Mouse (Mus musculus) activated CD4-positive, CD25-positive, alpha-beta regulatory T cell (primary cell): ENCODE data around the gene Tmem132a. TPM values are rescaled to one million over a fixed set of nuclear protein-coding genes. Genes with fewer than 3 reads are reported as not detected.

Source experiments
- polyA plus RNA-seq, 2 experiments: library from polyadenylated mRNA; unstranded; fragments of 100-300 nt; shearing (Covaris generic); gene quantifications; one replicate each; pipeline ENCODE4 v1.2.1; 2017

The Tmem132a gene
- polyA plus RNA-seq = 1 to 10 TPM in 1 of 2 experiments, under 1 TPM in 1; 0.15 to 1.2 TPM

DNA sequence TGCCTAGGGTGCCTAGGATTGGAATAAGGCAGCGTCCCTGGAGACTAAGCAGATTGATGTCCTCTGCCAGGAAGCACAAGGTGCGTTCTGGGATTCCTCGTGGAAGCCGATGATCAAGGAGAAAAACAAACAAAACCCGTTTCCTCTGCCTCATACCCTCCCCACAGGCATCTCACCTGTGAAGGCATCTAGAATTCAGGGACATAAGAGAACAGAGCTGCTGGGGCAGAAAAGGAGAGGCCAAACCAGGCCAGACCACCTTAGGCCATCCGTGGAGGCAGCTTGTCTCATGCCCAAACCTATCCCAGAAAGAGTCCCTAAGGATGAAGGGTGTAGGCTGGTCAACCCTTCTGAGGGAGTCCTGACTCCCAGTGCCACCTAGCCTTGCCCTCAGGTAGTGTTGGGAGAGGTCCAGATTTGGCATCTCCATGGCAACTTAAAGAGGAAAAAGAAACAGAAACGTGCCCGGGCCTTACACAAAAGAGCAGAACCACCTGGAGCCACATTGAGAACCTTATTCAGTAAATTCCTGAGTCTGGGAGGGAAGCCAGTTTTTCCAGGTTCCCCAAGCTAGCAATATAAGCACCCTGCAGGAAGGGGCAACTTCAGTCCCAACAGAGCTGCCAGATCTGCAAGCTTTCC, at the start of gene Tmem132a:
Gene Tmem132a (minus strand): TSS at position 55 of the 642 bp plus-strand sequence.

DNA sequence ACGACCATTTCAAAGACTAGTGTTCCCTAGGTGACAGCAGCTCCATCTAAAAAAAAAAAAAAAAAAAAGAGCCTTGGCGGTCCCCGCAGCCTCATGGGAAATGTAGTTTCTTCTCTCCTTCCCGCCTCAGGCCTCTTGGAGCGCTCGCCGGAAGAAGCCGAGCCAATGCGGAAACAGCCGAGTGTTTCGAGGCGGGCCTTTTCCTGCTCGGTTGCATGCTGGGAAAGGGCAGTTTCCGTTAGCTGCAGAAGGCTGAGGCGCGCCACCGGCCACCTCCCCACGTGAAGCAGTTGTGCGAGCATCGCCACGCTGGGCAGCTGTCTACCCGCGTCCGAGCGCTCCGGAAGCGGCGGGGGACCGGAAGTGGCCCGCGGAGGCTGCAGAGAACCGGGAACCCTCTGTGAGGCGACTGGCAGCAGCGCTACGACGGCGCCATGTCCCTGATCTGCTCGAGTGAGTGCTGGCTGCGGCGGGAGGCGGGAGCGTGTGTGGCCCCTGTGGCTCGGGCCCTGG, 25.3 kb upstream of the Tmem132a start, which contains the start of gene Prpf19:
Gene Prpf19 (plus strand): TSS at position 216 of the 513 bp plus-strand sequence.

DNA sequence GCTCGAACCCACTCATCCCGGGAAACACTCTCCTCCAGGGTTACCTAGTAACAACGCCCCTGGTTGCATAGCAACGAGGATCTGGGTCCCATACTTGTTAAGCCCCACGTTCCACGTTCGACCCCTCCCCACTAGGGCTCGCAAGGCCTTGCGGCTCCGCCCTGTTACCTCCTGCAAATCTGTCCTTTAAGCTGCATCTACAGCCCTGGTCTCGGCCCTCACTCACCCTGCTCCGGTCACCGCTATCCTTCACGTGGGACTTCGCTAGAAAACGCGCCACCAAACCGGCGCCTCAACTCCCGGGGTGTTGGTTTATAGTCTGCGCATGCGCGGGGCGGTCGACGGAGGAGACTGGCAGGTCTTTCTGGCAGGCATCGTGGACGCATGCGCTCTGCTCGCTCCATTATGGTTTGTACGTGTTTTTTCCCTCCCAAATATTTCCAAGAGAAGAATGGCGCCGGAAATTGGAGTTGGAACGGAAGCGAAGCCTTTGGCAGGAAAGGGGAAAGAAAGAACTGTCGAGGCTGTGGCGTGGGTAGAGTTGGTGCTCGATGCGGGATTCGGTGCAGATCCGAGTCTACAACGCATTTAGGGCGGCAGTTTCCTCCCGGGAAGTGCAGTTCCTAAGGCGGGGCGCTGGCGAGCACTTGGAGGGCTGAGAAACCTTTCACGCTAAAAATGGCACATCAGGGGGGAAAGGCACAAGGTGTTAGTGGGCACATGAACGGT, 11.8 kb upstream of the Tmem132a start, which contains the start of gene Tmem109:
Gene Tmem109 (minus strand): TSS at position 576 of the 729 bp plus-strand sequence.

DNA sequence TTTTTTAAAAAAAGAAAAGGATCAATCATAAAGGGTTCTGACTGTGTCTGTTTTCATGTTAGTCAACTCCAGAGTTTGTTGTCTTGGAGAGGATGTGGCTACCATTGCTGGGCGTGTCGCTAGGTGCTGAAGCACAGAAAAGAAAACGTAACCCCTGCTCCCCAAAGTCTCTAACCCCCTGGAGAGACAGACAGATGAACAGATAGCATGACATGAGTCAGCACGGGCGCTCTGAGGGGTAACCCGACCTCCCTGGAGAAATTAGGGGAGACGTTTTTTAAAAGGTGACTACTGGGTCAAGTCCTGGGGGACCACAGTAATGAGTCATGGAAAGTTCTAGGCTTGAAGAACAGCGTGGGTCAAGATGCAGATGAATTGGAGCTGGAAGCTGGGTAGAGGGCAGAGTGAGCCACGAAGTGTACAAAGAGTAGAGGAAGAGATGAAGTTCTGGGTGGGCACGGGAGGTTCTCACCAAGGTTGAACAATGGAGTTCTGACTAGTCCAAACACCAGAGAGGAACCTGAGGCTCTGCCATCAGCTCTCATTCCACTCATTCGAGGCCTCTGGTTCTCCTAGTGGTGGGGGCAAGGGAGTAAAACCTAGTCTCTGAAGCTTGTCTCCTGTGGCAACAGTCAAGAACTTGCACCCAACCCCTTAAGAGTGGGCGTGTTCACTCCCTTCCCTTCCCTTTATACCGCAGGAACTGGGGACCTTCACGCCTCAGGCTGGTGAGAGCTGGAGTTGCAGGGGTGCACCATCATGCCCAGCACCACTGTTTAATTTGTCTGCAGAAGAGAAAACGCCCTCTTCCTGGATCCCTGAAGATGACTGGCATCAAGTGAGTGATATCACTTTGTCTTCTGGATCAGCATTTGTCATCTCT, 30.5 kb downstream of the Tmem132a start, which contains the start of gene Slc15a3:
Gene Slc15a3 (plus strand): TSS at position 718 of the 883 bp plus-strand sequence.

DNA sequence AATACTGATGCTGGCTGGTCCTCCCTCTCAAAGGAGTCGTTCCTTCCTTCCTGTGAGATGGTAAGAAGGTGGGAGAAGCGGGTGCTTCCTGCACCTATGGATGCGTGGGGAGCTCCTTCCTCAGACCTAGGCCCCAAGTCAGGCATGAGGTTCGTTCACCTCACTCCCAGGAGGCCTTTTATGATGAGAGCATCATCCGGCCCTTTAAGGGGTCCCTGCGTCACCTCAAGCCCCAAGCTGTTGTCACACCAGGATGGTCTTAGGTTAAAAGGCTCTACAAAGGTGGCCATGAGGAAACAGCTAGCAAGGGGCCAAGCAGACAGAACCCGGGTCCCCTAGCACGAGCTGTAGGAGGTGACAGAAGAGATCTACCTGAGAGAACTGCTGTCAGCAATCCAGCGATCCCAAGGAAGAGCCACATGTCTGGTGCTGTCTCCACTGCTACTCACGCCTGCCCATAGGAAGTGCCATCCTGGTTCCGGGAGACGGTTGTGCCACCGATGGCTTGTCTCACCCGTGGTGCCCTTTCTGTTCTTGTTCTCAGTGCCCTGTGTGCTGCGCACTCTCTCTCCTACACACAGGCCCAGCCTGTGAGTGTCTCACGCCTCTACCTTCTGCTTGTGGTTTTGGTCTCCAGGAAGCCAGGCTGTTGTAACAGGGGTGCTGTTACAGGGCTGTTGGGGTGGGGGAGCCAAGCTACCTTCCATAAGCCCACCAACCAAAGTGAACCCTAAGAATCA, 40.1 kb downstream of the Tmem132a start, which contains the start of gene Cd6:
Gene Cd6 (minus strand): TSS at position 623 of the 740 bp plus-strand sequence.

Other genes starting within 250 kb of the Tmem132a start
- gene Vwce, start 235.7 kb downstream of the Tmem132a start, polyA plus RNA-seq = under 1 TPM in 1 of 2 experiments, not detected in 1; 0.38 TPM
- not detected for gene Pga5, start 191.9 kb downstream of the Tmem132a start, polyA plus RNA-seq
- 10 to 100 TPM; 19.3 to 24.5 TPM for gene Vps37c, start 181.2 kb downstream of the Tmem132a start, polyA plus RNA-seq
- gene Cd5, start 130.9 kb downstream of the Tmem132a start, polyA plus RNA-seq = 100 to 1,000 TPM; 458 to 705 TPM
- gene Cd6, start 39.9 kb downstream of the Tmem132a start, polyA plus RNA-seq = 100 to 1,000 TPM; 369 to 700 TPM
- gene Slc15a3, start 30.2 kb downstream of the Tmem132a start, polyA plus RNA-seq = 1 to 10 TPM; 1.7 to 4.7 TPM
- 10 to 100 TPM; 34.1 to 48.5 TPM for gene Tmem109, start 12.1 kb upstream of the Tmem132a start, polyA plus RNA-seq
- gene Prpf19, start 25.3 kb upstream of the Tmem132a start, polyA plus RNA-seq = 100 to 1,000 TPM in 1 of 2 experiments, 10 to 100 TPM in 1; 88.2 to 107 TPM
- gene Zp1, start 50.7 kb upstream of the Tmem132a start, polyA plus RNA-seq = not detected
- gene Ptgdr2, start 67.2 kb upstream of the Tmem132a start, polyA plus RNA-seq = under 1 TPM in 1 of 2 experiments, not detected in 1; 0.14 TPM
- 10 to 100 TPM; 12.4 to 18.3 TPM for gene Ccdc86, start 79.3 kb upstream of the Tmem132a start, polyA plus RNA-seq
- not detected for gene Ms4a10, start 104.7 kb upstream of the Tmem132a start, polyA plus RNA-seq
- gene Ms4a15, start 123.3 kb upstream of the Tmem132a start, polyA plus RNA-seq = not detected
- not detected for gene Ms4a18, start 148.1 kb upstream of the Tmem132a start, polyA plus RNA-seq
- gene Ms4a8a, start 211.2 kb upstream of the Tmem132a start, polyA plus RNA-seq = 1 to 10 TPM in 1 of 2 experiments, under 1 TPM in 1; 0.18 to 5.1 TPM